Mouse (Mus musculus): Measurements from ENCODE around the gene Dnajc4. TPM values are rescaled to one million over a fixed set of nuclear protein-coding genes. Genes with fewer than 3 reads are reported as not detected.

The Dnajc4 gene
- polyA plus RNA-seq, 1 experiment from 2014 or later = 10.2 TPM

DNA sequence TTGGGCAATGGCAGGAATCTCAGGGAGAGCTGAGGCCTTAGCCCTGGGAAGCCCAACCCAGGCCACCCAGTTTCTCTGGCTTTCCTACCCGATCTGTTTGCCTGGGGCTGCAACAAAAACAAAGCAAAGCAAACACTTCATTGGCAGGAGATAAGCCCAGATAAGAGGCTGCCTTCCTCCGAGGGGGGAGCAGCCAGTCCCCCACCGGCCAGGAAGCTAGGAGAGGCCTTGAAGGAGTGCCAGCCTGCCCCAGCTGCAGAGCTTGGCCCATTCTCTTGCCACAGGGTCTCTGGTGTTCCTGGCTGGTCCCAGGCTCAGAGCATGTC lies 39.7 kb downstream of the Dnajc4 start:
- 3% methylated on average over 3 of the region's 3 CpGs for WGBS (ENCODE audit: insufficient replicate concordance)
- Histone ChIP-seq H3K4me2 (peak overlapping the region; percentile 98), H3K36me3 (replicated peaks) (peaks cover 24% of the 10 kb centered on the region), H3K4me1 (replicated peaks) (peaks cover 55% of the 10 kb centered on the region), H3K27ac (replicated peaks) (peak overlapping the region; percentile 91), H3K9ac (peak overlapping the region; percentile 73; the same call in 1 of the 2 replicates), H3K4me3 (replicated peaks) (peak overlapping the region; percentile 79), H3K27me3 (no peaks in the 10 kb centered on the region), H3K9me3 (replicated peaks) (no peaks in the 10 kb centered on the region)
- ATAC-seq (ENCODE audit: insufficient read depth) = no peak

DNA sequence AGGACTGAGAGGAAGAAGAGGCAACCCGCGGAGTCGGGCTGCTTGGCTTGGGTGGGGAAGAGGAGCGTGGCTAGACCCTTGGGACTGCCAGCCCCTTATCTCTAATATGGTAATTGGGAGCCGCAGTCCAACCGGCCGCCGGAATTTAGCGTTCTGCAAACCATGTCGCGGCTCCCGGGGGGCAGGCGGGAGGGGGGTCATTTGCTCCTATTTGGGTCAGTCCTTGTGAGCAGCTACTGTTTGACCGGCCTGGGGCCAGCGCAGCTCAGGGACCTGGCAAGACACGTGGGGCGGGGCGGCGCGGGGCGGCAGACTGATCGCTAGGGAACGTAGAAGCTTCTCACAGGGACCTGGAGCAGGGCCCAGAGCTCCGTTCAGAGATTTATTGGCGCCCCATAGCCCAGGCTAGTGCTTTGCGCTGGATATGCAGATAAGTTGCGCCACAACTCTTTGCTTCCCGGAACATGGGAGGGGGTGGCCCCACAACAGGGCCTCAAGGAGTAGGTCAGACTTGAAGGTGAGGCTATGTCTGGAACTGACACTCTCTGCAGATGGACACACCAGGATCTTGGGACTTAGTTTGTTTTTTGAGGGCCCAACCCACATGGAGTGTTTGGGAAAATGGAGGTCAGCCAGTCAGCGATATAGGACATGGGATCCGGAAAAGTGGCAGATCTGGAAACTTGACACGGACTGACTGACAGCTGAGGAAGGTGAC lies 40.2 kb downstream of the Dnajc4 start:
- 1% methylated on average over 31 of the region's 31 CpGs for WGBS (ENCODE audit: insufficient replicate concordance)
- H3K4me3 ChIP-seq (replicated peaks) = peak overlapping the region; percentile 79
- ATAC-seq (ENCODE audit: insufficient read depth) = peak; percentile 31

DNA sequence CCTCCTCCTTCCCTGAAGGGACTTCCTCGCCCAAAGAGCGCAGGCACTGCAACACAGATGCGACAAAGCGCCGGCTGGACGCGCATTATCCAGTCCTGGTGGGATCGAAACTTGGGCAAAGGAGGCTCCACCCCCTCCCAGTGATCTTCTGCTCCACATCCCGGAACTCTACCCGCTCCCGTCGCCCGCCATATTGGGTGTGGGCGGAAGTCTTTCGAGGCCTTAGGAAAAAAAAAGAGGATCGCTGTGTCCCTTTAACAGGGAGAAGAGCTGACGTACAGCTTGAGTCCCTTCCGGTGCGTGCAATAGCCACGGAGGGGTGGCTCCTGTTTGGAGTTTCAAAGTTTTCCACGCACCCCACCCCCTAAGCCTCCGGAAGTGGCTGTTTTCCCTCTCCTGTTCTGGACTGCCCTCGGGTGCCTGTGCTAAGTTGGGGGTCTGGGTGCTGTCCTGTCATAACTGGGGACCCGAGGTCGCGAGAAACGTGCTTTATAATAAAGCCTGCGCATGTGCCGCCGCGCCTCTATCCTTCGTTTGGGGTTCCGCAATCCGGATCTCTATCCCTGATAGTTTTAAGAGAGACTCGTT lies 40.9 kb downstream of the Dnajc4 start:
- Histone ChIP-seq H3K27ac (replicated peaks) (peak overlapping the region; percentile 91), H3K4me1 (replicated peaks) (peaks cover 57% of the 10 kb centered on the region), H3K9me3 (replicated peaks) (no peaks in the 10 kb centered on the region), H3K27me3 (no peaks in the 10 kb centered on the region), H3K9ac (peak overlapping the region; percentile 73), H3K36me3 (replicated peaks) (peaks cover 17% of the 10 kb centered on the region), H3K4me2 (peak overlapping the region; percentile 98), H3K4me3 (replicated peaks) (peak overlapping the region; percentile 79)
- ATAC-seq (ENCODE audit: insufficient read depth) = peak; percentile 70
- under 1% methylated on average over 35 of the region's 35 CpGs for WGBS (ENCODE audit: insufficient replicate concordance)

More for the DNA sequence above, 40.2 kb downstream of the Dnajc4 start:
- Histone ChIP-seq H3K4me1 (replicated peaks) (peaks cover 56% of the 10 kb centered on the region), H3K27me3 (no peaks in the 10 kb centered on the region), H3K27ac (replicated peaks) (peak overlapping the region; percentile 91), H3K36me3 (replicated peaks) (peaks cover 19% of the 10 kb centered on the region), H3K9ac (peak overlapping the region; percentile 73), H3K9me3 (replicated peaks) (no peaks in the 10 kb centered on the region), H3K4me2 (peak overlapping the region; percentile 98)

DNA sequence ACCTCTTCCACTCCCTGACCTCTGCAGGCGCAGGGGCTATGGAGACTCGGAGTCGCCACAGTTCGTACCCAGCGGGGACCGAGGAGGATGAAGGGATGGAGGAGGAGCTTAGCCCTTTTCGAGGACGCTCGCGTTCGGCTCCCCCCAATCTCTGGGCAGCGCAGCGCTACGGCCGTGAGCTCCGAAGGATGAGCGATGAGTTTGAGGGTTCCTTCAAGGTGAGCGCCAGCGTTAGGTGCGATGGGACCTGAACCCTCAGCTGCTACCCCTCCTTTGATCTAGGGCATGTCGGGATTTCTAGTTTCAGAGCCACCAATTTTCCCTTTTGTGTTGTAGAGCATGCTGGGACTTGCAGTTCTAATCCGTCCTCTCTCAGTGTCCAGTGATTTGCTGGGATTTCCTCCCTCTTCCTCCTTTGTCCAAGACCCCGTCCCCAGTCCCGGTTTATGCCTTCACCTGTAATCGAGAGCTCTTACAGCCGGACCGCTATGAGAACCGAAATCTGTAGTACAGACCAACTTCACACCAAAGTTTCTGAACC lies 41.7 kb downstream of the Dnajc4 start:
- Histone ChIP-seq H3K9ac (peak overlapping the region; percentile 73), H3K36me3 (replicated peaks) (peaks cover 14% of the 10 kb centered on the region), H3K4me2 (peak overlapping the region; percentile 98), H3K9me3 (replicated peaks) (no peaks in the 10 kb centered on the region), H3K27ac (replicated peaks) (peak overlapping the region; percentile 91), H3K4me3 (replicated peaks) (peak overlapping the region; percentile 79), H3K27me3 (no peaks in the 10 kb centered on the region), H3K4me1 (replicated peaks) (peaks cover 57% of the 10 kb centered on the region)
- WGBS (ENCODE audit: insufficient replicate concordance) = under 1% methylated on average over 28 of the region's 28 CpGs
- ATAC-seq (ENCODE audit: insufficient read depth) = peak; percentile 16

DNA sequence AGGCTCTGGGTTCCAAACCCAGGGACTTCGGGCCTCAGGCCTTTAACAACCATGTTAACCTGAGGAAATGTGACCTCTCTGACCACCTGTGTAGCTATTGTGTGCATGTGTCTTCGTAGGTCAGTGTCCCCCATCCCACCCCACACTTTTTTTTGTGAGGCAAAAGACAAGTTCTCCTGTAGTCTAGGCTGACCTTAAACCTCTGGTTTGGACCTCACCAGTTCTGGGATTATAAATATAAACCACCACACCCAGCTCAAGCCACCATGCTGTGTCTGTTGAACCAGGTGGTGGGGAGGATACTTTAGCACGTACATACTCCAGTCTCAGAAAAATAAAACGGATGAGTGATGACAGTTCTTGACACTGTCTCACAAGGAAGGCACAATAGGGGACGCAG lies 42.4 kb downstream of the Dnajc4 start:
- Histone ChIP-seq H3K9me3 (replicated peaks) (no peaks in the 10 kb centered on the region), H3K27me3 (no peaks in the 10 kb centered on the region), H3K9ac (no peak overlapping the region), H3K4me3 (replicated peaks) (no peak overlapping the region), H3K36me3 (replicated peaks) (peaks cover 7% of the 10 kb centered on the region; the same call in 1 of the 2 replicates), H3K4me1 (replicated peaks) (peaks cover 57% of the 10 kb centered on the region), H3K4me2 (peak overlapping the region; percentile 98), H3K27ac (replicated peaks) (no peak overlapping the region)
- no peak for ATAC-seq (ENCODE audit: insufficient read depth)
- 52% methylated on average over 5 of the region's 5 CpGs for WGBS (ENCODE audit: insufficient replicate concordance)

DNA sequence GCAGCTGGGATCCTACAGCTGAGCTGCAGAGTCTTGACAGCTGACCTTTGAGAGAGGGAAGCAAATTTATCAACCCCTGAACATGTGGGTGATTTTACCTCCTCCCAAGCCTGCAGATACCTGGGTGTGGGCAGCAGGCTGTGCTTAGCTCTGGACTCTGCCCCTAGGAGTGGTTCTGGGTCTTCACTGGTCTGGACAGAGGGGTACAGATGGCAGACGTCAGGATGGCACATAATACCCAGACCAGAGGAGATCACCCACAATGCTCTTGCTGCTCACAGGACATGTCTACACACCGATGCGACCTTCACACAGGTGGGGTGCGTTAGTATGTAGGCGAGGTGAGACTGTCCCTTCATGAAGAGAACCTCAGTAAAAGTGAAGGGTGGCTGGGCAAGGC lies 42.8 kb downstream of the Dnajc4 start:
- Histone ChIP-seq H3K9ac (no peak overlapping the region), H3K27ac (replicated peaks) (no peak overlapping the region), H3K4me3 (replicated peaks) (no peak overlapping the region), H3K27me3 (no peaks in the 10 kb centered on the region), H3K36me3 (replicated peaks) (peaks cover 3% of the 10 kb centered on the region; the same call in 1 of the 2 replicates), H3K4me1 (replicated peaks) (peaks cover 57% of the 10 kb centered on the region), H3K4me2 (no peak overlapping the region; the same call in 1 of the 2 replicates), H3K9me3 (replicated peaks) (no peaks in the 10 kb centered on the region)
- no peak for ATAC-seq (ENCODE audit: insufficient read depth)
- 80% methylated on average over 5 of the region's 5 CpGs for WGBS (ENCODE audit: insufficient replicate concordance)

DNA sequence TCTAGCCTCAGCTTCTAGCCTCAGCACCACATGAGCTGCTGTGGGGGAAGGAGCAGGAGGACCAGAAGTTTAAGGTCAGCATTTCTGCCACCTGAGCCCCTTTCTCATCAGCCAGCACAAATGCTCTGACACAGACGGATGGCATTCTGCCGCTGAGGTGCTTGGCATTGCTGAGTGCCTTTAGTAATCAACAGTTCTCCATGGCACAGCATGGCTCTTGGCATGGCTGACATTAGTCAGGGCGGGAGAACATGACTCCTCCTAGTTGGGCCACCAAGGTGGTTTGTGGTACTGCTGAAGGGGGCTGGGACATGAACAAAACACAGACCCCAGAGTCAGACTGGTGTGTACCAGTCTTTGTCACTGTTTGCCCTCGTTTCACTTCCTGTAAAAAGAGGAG lies 44.2 kb downstream of the Dnajc4 start:
- Histone ChIP-seq H3K27ac (replicated peaks) (no peak overlapping the region), H3K4me2 (no peak overlapping the region), H3K4me1 (replicated peaks) (peaks cover 54% of the 10 kb centered on the region)

DNA sequence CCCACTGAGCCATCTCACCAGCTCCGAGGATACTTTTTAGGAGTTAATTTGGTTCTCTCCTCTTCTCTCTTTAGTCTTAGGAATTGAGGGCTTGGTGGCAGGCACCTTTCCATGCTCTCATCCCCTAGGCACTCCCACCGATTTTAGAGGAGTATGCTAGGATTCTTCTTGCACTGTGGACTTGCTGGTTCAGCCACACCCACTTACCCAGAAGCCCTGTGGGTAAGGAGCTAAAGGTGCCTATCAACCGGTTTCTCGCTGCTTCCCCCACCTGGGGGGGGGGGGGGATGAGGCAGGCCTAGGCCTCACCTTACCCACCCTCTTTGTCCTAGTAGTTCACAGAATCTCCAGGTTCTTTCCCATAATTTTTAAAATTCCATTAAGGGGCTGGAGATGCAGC lies 44.6 kb downstream of the Dnajc4 start:
- no peak overlapping the region for H3K4me3 ChIP-seq (replicated peaks)
- H3K27ac ChIP-seq (replicated peaks) = no peak overlapping the region
- H3K4me1 ChIP-seq (replicated peaks) = peaks cover 54% of the 10 kb centered on the region
- no peaks in the 10 kb centered on the region for H3K9me3 ChIP-seq (replicated peaks)
- H3K4me2 ChIP-seq = no peak overlapping the region
- no peak for ATAC-seq (ENCODE audit: insufficient read depth)
- H3K36me3 ChIP-seq (replicated peaks) = no peaks in the 10 kb centered on the region
- WGBS (ENCODE audit: insufficient replicate concordance) = 61% methylated on average over 4 of the region's 4 CpGs
- H3K27me3 ChIP-seq = no peaks in the 10 kb centered on the region
- H3K9ac ChIP-seq = no peak overlapping the region

More for the DNA sequence above, 44.2 kb downstream of the Dnajc4 start:
- ATAC-seq (ENCODE audit: insufficient read depth) = no peak
- H3K4me3 ChIP-seq (replicated peaks) = no peak overlapping the region
- no peak overlapping the region for H3K9ac ChIP-seq
- 62% methylated on average over 4 of the region's 4 CpGs for WGBS (ENCODE audit: insufficient replicate concordance)
- H3K9me3 ChIP-seq (replicated peaks) = no peaks in the 10 kb centered on the region
- no peaks in the 10 kb centered on the region for H3K36me3 ChIP-seq (replicated peaks)
- no peaks in the 10 kb centered on the region for H3K27me3 ChIP-seq

DNA sequence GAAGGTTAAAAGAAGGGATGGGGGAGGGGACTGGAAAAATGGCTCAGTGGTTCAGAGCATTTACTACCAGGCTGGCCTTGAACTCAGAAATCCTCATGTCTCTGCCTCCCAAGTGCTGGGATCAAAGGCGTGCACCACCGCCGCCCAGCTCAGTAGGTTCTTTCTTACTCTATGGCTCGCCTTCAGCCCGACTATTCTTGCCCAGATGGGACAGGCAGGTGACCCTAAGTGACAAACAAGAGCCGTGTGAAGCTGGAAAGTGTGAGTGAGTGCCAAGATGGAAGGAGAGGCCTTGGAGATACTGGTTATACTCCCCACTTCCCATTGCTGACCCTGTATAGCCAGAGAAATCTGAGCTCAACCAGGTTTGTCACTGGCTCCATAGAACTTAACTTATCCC lies 48.7 kb downstream of the Dnajc4 start:
- WGBS (ENCODE audit: insufficient replicate concordance) = 91% methylated on average over 6 of the region's 6 CpGs

DNA sequence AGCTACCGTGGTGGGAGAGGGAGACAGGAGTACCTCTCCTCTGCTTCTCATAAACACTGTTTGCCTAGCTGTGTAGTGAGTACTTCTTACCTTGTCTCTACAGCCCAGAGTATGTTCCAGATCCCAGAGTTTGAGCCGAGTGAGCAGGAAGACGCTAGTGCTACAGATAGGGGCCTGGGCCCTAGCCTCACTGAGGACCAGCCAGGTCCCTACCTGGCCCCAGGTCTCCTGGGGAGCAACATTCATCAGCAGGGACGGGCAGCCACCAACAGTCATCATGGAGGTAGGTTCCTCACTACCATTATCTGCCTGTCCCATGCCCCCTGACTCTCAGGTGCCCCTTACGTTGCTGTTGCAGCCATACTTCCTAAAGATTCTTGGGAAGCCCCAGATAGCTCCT lies 49.6 kb downstream of the Dnajc4 start:
- Histone ChIP-seq H3K36me3 (replicated peaks) (no peaks in the 10 kb centered on the region), H3K9me3 (replicated peaks) (no peaks in the 10 kb centered on the region), H3K27ac (replicated peaks) (peak overlapping the region; percentile 89), H3K4me3 (replicated peaks) (peak overlapping the region; percentile 82), H3K4me2 (peak overlapping the region; percentile 96), H3K27me3 (no peaks in the 10 kb centered on the region), H3K9ac (peak overlapping the region; percentile 82), H3K4me1 (replicated peaks) (peaks cover 32% of the 10 kb centered on the region)
- ATAC-seq (ENCODE audit: insufficient read depth) = no peak
- WGBS (ENCODE audit: insufficient replicate concordance) = 18% methylated on average over 5 of the region's 5 CpGs

More for the DNA sequence above, 48.7 kb downstream of the Dnajc4 start:
- no peaks in the 10 kb centered on the region for H3K36me3 ChIP-seq (replicated peaks)
- no peaks in the 10 kb centered on the region for H3K27me3 ChIP-seq
- ATAC-seq (ENCODE audit: insufficient read depth) = no peak
- no peak overlapping the region for H3K27ac ChIP-seq (replicated peaks)
- H3K9ac ChIP-seq = no peak overlapping the region
- no peak overlapping the region for H3K4me2 ChIP-seq
- H3K9me3 ChIP-seq (replicated peaks) = no peaks in the 10 kb centered on the region
- peaks cover 37% of the 10 kb centered on the region for H3K4me1 ChIP-seq (replicated peaks)
- H3K4me3 ChIP-seq (replicated peaks) = no peak overlapping the region

DNA sequence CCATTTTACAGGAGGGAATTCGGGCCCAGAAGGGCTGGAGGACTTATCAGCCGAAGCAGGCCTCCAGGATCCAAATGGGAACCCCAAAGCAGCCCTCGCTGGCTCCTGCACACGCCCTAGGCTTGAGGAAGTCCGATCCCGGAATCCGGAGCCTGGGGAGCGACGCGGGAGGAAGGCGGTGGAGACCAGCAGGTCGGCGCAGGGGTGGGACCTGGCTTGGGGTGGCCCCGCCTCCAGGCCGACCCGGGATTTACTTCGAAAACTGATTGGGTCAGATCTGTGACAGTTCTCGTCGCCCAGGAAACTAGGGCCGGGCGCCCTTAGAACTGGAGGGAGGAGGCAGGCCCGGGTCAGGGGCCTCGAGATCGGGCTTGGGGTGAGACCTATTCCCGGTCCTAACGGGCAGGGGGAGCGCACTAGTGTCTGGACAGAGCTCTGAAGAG lies 50.1 kb downstream of the Dnajc4 start, which contains the start of gene Gpr137:
Gpr137 (minus strand) TSS at position 232 of the 443 bp plus-strand sequence.
- H3K9me3 ChIP-seq (replicated peaks) = no peaks in the 10 kb centered on the region
- ATAC-seq (ENCODE audit: insufficient read depth) = peak; percentile 89
- H3K9ac ChIP-seq = peak within 1 kb of the TSS; percentile 82
- no peaks in the 10 kb centered on the region for H3K27me3 ChIP-seq
- H3K4me1 ChIP-seq (replicated peaks) = peaks cover 32% of the 10 kb centered on the region
- H3K27ac ChIP-seq (replicated peaks) = peak within 1 kb of the TSS; percentile 89
- under 1% methylated on average over 27 of the region's 27 CpGs for WGBS (ENCODE audit: insufficient replicate concordance)
- H3K36me3 ChIP-seq (replicated peaks) = no peaks in the 10 kb centered on the region
- peak within 1 kb of the TSS; percentile 96 for H3K4me2 ChIP-seq
- H3K4me3 ChIP-seq (replicated peaks) = peak within 1 kb of the TSS; percentile 82
